Mouse (Mus musculus) ES-Bruce4 (cell line): Measurements from ENCODE around the gene Hc. TPM values are rescaled to one million over a fixed set of nuclear protein-coding genes. Genes with fewer than 3 reads are reported as not detected.

Experiments
- H3K27ac ChIP-seq: 2 replicates; pipeline ENCODE4 v1.5.1; 2012; ENCODE audit warnings: low read length, inconsistent platforms; ENCODE audit not compliant: insufficient read depth
- H3K27me3 ChIP-seq: 2 replicates; pipeline ENCODE4 v1.6.1; 2012; ENCODE audit warnings: mild to moderate bottlenecking, low read length, inconsistent platforms; ENCODE audit not compliant: control insufficient read depth, poor library complexity, insufficient read depth, severe bottlenecking
- H3K36me3 ChIP-seq: 2 replicates; pipeline ENCODE4 v1.6.1; 2012; ENCODE audit warnings: inconsistent platforms, mild to moderate bottlenecking, low read length, moderate library complexity; ENCODE audit not compliant: control insufficient read depth, poor library complexity, insufficient read depth, severe bottlenecking
- H3K4me1 ChIP-seq: one replicate; pipeline ENCODE4 v1.8.1; 2011; ENCODE audit warnings: low read length; ENCODE audit not compliant: control insufficient read depth, insufficient read depth
- H3K4me3 ChIP-seq: 2 replicates; pipeline ENCODE4 v1.5.1; 2011; ENCODE audit warnings: low read depth, mild to moderate bottlenecking, low read length
- H3K9ac ChIP-seq: 2 replicates; pipeline ENCODE4 v1.6.1; 2012; ENCODE audit warnings: low read depth, mild to moderate bottlenecking, inconsistent platforms; ENCODE audit not compliant: poor library complexity, severe bottlenecking
- H3K9me3 ChIP-seq: replicated peaks from 2 replicates; pipeline ENCODE4 v1.6.1; 2012; ENCODE audit warnings: mild to moderate bottlenecking, low read length, inconsistent platforms; ENCODE audit not compliant: control insufficient read depth, poor library complexity, insufficient read depth, severe bottlenecking
- CTCF ChIP-seq: IDR thresholded peaks from one replicate; pipeline ENCODE4 v1.8.1; 2011; ENCODE audit warnings: low read depth, low read length
- EP300 ChIP-seq: IDR thresholded peaks from 2 replicates; pipeline ENCODE4 v1.6.1; 2011; ENCODE audit warnings: low read depth, low read length; ENCODE audit not compliant: insufficient read depth
- POLR2A ChIP-seq: IDR thresholded peaks from one replicate; pipeline ENCODE4 v1.8.1; 2011; ENCODE audit warnings: low read length; ENCODE audit not compliant: insufficient read depth
- polyA plus RNA-seq: library from polyadenylated mRNA; stranded (reverse); fragments of >200 nt; gene quantifications from 2 replicates; pipeline ENCODE4 v1.2.4, GENCODE M21; 2011; ENCODE audit warnings: low read depth; ENCODE audit not compliant: missing spikeins, insufficient read depth, insufficient read length

Gene Hc
- polyA plus RNA-seq, 1 experiment, result not detected

DNA sequence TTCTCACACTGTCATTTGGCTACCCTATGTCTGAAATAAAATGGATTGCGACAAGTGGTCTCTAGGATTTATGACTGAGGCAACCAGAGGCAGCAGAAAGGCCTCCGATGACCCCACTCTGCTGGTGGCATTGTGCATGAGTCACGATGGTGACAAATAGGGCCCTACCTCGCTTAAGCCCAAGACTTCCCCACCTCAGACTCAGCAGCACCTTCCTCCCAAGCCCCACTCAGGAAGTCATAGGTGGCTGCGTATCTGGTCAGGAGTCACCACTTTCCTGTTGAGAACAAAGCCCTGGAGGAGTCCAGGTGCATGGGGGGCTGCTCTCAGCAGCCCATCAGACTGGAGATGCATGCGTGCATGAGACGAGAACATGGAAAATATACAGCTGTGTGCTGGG, 102.7 kb downstream of the Hc start:
- H3K27me3 ChIP-seq, result no peaks in the 10 kb centered on the region
- H3K4me3 ChIP-seq, result no peak overlapping the region
- H3K9ac ChIP-seq, result no peak overlapping the region
- no peaks in the 10 kb centered on the region for H3K9me3 ChIP-seq
- H3K36me3 ChIP-seq, result no peaks in the 10 kb centered on the region
- no peak overlapping the region for H3K27ac ChIP-seq
- peaks cover 2% of the 10 kb centered on the region for H3K4me1 ChIP-seq
- no peak for TF ChIP-seq POLR2A

DNA sequence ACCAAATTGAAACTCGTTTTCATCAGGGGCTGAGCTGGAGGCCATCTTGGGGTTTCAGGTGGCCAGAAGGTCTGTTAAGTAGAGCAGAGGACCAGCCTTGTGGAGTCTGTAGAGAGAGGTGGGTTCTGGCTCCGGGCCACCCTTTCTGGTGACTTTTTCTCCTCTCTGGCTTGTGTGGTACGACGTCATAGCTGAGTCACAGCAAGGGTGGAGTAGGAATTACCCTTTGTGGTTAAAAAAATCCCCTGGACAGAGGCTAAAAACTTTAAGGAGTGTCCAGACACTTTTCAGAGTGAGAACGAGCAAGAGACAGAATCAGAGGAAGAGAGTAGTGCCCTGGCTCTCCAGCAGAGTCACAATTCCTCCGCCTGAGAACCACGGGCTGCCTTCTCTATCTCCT, 103.2 kb downstream of the Hc start:
- Histone ChIP-seq H3K9ac (no peak overlapping the region), H3K9me3 (no peaks in the 10 kb centered on the region), H3K27ac (no peak overlapping the region), H3K4me1 (no peaks in the 10 kb centered on the region), H3K27me3 (no peaks in the 10 kb centered on the region), H3K36me3 (no peaks in the 10 kb centered on the region), H3K4me3 (no peak overlapping the region)
- no peak for TF ChIP-seq POLR2A
- no peak for TF ChIP-seq CTCF
- TF ChIP-seq EP300, result no peak

DNA sequence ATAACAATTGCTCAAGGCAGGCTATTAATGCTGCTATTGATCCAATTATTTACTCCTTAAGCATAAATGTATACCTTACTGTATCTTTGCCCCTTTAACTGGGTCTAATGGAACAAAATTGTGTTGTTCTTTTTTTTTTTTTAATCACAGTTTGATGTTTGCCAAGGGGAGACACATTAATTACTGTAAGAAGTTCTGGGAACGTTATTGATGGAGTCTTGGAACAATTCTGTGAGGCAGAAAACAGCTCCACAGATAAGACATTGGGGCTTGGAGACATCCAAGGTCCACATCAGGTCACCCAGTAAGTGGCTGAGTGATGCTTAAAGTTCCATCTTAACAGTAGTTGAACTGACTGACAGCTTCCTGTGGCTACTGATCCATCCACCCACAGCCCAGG, 103.8 kb downstream of the Hc start:
- no peak overlapping the region for H3K27ac ChIP-seq
- H3K36me3 ChIP-seq, result no peaks in the 10 kb centered on the region
- TF ChIP-seq CTCF (no peak), POLR2A (no peak), EP300 (no peak)
- no peak overlapping the region for H3K4me3 ChIP-seq
- H3K4me1 ChIP-seq, result no peaks in the 10 kb centered on the region
- H3K9me3 ChIP-seq, result no peaks in the 10 kb centered on the region
- no peaks in the 10 kb centered on the region for H3K27me3 ChIP-seq
- no peak overlapping the region for H3K9ac ChIP-seq

DNA sequence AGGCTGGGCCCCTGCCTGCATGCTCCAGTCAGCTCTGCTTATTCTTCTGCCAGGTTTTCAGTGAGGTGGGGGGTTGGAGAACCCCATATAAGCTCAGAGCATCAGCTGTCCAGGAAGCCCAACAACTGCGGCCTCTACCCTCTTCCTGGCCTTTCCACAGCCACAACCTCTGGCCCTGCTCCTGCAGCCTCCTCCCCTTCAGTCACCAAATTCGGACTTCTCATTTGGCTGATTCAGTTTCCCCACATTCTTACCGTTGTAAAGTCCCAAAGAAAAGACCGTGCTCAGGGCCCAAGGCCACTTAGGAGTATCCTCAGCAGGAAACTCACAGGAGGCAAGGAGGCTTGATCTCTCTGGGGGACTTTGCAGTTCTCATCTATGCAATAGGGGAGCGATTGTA, 104.3 kb downstream of the Hc start:
- H3K9ac ChIP-seq, result no peak overlapping the region
- no peaks in the 10 kb centered on the region for H3K9me3 ChIP-seq
- H3K4me3 ChIP-seq, result no peak overlapping the region
- no peak for TF ChIP-seq EP300
- TF ChIP-seq POLR2A, result no peak
- TF ChIP-seq CTCF, result no peak
- H3K36me3 ChIP-seq, result no peaks in the 10 kb centered on the region
- no peak overlapping the region for H3K27ac ChIP-seq
- no peaks in the 10 kb centered on the region for H3K4me1 ChIP-seq
- H3K27me3 ChIP-seq, result no peaks in the 10 kb centered on the region

DNA sequence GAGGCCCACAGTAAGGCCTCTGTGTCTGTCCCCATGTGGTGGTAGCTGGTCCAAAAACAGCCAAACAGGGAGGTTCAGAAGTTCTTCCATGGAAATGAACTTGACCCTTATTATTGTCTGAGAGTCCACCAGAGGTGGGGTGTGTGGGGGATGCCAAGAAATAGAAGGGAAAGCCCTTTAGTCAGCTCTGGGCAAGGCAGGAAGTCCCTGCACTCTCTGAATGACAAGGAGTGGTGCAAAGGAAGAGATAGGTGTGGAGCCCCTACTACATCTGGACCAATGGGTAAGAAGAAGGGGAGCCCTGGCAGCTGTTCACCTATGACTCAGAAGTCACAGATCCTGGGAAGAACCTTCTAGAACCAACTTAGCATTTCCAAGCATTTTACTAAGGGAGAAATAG, 106.9 kb downstream of the Hc start:
- no peaks in the 10 kb centered on the region for H3K9me3 ChIP-seq
- H3K27me3 ChIP-seq, result no peaks in the 10 kb centered on the region
- H3K36me3 ChIP-seq, result no peaks in the 10 kb centered on the region
- H3K27ac ChIP-seq, result no peak overlapping the region
- no peaks in the 10 kb centered on the region for H3K4me1 ChIP-seq
- H3K9ac ChIP-seq, result no peak overlapping the region
- H3K4me3 ChIP-seq, result no peak overlapping the region
- TF ChIP-seq CTCF (no peak), POLR2A (no peak), EP300 (no peak)

DNA sequence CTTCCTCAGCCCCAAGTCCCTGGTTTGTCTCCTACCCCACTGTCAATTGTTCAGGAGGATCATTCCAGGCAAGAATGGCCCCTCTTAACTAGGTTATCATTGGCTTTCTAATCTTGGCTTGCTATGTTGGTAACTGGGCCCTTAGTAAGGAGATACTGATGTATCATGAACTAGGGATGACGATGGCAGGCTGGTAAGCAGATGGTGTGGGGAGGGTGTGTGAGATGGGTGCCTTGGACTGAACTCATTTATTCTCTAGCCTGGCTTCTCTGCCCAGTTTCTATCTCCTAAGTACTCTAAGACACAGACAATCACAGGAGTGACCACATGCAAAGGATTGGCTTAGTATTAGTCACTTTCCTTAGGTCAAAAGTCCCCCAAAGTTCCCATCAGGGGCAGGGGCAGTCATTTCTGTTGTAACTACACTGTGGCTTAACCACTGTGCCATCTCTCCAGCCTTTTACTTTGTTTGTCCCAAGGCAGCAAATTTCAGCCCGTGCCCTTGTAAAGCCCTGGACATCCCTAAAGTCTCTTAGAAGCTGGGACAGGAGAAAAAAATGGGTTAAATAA, 107.6 kb downstream of the Hc start:
- Histone ChIP-seq H3K9me3 (no peaks in the 10 kb centered on the region), H3K27ac (no peak overlapping the region), H3K4me3 (no peak overlapping the region), H3K36me3 (no peaks in the 10 kb centered on the region), H3K27me3 (no peaks in the 10 kb centered on the region), H3K4me1 (no peaks in the 10 kb centered on the region), H3K9ac (no peak overlapping the region)
- TF ChIP-seq CTCF, result no peak
- TF ChIP-seq POLR2A, result no peak
- no peak for TF ChIP-seq EP300
